Mouse (Mus musculus) CD4-positive, CD25-positive, alpha-beta regulatory T cell, adult 2 months (primary cell): ENCODE results near the gene Muc13.

ENCODE experiments used
- DNase-seq: peaks from one replicate; pipeline ENCODE4 v3.0.0-alpha.2; 2012; ENCODE audit warnings: low read depth, low spot score

Gene Muc13

DNA sequence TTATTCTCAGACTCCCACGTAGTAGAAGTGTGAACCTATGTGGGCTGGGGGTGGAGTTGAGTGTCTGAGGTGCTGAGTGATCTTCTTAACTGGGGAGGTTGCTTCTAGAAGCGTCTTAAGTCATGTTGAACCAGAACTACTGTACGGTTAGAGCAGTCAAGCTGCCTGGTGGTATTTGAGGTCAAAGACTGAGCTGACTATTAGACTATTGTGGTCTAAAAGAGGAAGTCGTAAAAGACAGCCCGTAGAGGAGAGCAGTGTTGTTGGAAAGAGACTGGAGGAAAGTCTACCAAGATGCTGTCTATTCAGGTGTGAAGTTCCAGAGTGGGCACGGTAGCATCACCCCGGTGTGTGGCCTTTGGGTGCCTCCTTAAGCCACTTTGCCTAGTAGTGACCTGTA, 24.0 kb upstream of the Muc13 start:
- peak; percentile 74 for DNase-seq

DNA sequence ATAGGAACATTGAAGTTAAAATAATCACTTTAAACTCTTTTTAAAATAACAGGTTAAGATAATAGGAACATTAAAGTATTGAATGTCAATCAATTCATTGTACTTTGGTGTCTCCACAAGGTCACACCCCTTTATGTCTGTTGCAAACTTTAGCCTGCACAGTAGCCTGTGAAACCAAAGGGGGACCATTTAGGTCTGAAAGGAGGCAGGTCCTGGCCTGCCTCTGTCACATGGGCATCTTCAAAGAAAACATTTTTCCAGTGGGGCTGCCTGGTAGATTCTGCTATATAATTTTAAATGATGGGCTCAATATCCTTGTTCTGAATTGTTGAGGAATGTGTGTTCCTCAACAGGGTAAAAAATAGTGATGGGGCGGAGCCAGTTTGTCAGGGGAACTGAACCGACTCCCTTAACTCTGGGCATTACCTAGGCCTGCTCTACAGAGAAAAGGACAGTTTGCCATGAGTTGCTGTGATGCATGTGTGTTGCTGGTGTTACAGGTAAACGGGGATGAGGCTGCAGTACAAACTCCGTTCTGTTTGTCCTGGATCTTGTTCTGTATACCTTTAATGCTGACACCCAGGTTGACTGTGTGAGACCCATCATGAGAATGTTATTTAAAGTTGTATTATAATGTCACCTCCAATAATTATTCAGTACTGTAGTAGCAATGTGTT, 22.9 kb upstream of the Muc13 start:
- no peak for DNase-seq

DNA sequence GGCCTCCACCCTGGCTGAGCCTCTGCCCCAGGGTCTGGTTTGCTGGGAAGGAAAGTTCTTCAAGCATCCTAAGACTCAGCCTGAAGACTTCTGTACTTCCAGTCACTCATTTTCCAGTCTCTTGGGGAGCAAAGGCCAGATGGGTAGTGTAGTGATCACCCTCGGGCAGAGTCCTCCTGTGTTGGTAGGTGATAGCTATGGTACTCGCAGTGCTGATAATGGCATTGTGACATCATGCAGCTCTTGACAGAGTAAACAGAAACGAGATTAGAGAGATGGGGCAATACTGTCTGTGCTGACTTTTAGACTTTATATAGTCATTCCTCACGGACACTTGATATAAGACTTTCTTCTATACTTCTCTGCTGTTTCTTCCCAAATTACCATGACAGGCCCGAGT, 21.0 kb upstream of the Muc13 start:
- no peak for DNase-seq

DNA sequence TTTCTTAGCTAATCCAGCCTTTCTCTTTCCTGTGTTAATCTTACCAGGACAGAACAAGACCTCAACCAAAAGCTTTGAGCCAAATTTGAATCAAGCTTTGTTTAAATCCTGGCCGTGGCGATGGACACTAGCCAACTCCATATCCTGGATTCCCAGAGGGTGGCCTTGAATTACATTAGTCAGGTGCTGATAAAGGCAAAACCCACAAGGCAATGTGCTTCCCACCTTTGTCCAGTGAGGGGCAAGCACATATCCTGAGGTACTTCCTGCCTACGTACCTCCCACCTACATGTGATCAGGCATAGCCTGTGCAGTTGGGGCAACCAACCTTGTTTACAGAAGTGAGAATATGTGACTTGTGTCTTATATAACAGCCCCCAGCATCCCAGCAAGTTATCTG, 18.9 kb upstream of the Muc13 start:
- no peak for DNase-seq

DNA sequence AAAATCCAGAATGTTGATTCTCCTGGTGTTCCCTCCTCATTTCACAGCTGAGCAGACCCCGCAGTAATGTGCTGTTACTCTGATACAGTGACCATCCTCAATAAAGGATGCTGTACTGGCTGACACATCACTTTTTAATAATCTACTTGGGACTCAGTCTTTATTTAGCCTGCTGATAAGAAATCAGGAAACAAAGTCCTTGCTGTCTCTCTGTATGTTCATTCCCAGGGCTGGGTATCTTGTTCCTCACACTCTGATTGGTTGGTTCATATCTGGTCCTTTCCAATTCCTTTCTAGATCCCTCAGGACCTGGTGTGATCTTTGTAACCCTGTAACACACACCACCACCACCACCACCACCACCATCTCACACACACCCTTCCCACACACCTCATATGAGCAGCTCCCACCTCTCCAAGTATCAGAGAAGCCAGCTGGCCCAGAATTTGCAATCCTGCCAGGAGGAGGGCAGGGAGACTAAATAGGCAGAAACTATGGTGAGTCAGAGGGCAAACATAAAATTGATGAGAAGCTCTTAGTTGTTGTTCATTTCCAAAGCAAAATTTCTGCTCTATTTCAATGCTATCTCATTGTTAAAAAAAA, 18.0 kb upstream of the Muc13 start:
- no peak for DNase-seq

DNA sequence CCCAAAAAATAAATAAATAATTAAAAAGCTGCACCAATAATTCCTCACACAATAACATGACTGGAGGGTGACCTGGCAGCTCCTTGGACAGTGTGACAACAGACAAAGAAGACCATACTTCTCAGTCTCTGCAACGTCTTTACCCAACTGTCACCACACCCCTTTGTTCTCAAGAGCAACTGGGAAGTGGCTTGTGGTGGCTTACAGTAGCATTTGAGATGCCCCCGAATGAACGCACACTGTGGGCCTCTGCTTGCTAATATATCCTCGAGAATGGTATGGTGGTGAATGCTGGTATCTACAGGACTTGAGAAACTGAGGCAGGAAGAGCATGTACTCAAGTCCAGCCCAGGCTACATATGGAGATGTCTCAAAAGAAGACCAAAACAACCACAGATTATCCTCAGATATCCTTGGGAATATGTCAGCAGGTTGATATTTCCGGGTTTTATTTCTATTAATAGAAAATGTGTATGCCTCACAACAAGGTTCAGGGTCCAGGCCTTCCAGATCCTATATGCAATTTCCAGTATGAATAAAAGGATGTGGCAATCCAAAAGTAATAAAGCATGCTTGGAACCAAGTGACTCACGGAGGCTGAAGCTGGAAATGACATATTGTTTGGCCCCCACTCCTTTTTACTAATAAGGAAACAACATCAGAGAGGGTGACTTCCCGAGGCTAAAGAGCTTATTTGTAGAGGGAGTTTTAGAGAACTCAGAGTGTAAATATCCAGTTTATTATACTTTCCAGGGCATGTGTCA, 16.9 kb upstream of the Muc13 start:
- DNase-seq, result no peak

DNA sequence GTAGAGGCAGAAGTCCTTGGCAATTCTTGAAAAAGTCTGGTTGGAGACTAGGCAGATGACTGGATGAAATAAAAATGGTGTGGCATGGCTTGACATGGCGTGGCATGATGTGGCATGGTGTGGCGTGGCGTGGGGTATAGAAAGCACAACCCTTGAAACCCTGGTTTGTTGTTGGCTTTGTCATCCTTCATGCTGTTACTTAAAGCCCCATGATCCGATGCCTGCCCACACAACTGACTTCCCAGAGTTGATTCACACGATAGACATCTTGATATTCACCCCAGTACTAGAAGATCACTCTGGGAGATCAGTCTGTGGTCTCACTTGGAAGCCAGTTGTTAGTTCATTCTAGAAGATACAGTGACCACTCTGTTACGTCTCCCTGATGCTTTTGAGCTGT, 16.2 kb upstream of the Muc13 start:
- DNase-seq, result no peak

DNA sequence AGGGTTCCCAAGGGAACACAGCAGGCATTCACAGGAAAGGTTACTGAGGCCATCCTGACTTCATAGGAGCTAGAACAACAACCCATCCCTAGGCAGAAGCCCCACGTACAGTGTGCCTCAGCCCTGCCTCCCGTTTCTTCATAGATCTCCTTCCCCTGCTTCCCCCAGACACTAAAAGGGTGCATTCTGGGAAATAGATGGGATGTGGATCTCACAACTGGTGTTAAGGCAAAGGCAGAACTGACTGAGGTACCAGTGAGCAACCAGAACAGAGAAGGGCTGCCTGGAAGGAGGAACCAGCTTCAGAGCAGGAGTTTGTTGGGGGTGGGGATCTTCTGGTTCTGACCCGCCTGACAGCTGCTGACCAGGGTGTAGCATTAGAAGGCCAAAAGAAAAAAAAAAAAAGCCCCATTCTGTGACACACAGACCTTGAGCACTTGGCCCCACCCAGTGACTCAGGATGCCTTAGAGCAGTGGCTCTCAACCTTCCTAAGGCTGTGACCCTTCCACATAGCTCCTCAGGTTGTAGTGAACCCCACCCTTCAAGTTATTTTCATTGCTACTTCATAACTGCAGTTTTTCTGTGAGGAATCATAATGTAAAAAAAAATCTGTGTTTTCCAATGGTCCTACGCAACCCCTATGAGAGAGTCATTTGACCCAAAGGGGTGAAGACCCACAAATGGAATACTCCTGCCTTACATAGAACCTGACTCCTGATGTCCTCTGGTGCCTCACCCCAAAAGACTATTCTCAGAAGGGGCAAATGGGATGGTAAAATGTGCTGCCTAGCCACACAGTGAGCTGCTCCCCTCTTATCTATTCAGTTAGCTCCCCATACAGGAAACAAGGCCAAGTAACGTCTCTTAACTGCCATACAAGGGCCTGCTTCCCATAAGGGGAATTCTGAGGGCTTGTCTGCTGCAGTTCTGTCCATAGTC, 11.8 kb upstream of the Muc13 start:
- no peak for DNase-seq

DNA sequence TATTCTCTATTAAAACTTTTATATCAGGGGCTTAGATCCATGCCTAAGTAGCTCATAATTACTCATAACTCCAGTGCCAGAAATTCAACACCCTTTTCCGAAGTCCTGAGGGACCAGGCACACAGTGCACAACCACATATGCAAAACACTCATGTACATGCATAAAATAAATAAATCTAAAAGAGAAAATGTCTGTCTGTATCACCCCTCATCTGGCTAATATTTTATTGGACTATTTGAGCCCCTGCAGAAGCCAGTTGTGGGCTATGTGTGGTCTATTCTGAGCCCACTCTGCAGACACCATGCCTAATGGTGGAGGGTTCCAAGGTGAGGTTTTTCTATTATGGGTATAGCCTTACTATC, 11.1 kb upstream of the Muc13 start:
- no peak for DNase-seq

DNA sequence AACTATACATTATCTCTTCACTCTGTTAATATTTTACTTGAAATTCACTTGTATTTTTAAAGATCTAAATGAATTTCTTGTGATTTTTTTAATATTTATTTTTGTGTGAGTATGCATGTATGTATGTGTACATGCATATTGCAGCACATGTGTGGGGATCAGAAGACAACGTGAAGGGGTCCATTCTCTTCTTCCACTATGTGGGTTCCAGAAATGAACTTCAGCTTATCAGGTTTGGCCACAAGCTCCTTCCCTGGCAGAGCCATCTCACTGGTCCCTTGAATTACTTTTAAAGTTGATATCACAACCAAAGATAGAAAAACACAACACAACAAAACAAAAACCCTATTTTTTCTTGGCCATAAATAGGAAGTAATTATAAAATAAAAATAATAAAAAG, 9.3 kb upstream of the Muc13 start:
- no peak for DNase-seq

DNA sequence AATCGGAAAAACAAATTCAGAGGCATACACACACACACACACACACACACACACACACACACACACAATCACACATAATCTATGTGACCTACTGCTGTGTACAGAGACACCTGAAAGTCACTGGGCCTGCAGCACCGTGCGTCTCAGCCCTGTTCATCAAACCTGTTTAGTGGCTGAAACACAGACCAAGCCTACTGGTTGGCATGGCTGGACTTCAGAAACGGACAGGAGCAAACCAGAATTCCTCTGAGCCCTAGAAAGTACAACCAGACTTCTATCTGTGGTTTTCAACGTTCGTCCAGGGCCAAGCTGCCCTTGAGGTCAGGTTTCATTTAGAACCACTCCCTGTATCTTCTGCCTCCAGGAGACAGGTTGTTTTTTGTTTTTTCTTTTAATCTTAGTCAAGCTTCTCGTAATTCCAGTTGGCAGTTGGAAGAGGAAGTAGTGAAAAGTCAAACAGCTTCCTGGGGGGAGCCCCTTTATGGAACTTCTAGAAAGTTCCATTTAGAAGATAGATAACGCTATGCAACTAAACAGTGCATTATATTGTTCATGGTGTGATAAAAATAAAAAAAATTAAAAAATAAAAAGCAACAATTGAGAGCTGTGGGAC, 8.6 kb upstream of the Muc13 start:
- DNase-seq, result peak; percentile 34

DNA sequence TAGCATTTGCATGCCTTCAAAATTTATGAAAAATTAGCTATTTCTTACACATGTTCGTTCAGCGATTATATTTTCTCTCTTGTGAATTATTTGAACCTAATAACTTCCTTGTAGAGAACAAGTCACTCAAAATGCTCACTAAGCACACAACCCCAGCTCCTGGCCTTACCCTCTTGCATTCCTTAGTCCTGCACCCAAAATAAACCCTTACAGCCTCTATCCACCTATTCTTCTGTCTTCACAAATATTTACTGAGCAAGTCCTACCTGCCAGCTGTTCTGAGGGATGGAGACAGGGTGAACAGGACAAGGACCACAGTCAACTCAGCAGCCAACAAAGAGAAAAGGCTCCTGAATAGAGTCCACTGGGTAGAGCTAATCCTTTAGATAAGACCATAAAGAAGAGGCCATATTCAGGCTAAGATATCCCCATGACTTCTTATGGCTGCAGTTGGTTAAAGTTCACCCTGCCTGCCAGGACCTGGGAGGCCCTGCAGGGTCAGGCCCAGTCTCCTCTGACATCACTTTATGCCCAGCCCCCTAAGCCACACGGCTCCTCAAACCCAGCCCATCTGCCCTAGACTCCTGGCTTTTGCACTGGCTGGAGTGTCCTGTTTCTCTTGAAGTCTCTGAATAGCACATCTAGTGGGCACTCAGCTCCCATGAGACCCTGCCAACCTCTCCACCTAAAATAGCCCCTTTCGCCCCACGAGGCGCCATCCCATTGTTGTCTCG, 7.0 kb upstream of the Muc13 start:
- DNase-seq, result no peak

DNA sequence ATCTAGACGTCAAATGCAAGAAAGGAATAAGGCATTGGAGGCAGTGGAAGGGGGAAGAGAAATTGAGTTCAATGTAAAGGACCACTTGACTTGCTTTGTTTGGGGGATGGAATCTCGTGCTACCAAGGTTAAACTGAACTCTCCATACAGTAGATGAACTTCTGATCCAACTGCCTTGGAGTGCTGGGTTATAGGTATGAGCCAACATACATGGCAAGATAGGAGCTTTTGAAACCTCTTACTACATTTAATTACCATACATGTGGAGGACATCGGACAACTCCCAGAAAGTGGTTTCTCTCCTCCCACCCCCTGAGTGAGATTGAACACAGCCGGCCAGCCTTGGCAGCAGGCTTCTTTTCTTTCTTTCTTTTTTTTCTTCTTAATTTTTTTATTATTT, 1.3 kb downstream of the Muc13 start:
- DNase-seq, result no peak

DNA sequence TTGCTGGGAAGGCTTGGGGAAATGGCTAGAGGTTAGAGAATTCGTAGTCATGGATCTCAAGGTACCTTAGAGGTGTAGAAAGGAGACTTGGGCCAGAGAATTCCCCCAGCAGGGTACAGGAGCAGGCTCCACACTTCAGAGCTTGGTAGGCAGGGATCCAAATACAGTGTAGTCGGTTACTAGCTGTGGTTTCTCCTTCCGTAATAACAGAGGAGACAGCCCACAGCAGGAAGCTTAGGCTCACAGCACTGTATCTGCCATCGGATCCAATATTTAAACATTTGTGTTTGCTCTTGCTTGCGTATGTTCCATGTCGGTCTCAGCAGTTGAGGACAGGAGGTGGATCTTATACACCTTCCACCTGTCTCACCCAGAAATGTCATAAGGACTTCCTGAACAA, 2.0 kb downstream of the Muc13 start:
- DNase-seq, result peak; percentile 10

DNA sequence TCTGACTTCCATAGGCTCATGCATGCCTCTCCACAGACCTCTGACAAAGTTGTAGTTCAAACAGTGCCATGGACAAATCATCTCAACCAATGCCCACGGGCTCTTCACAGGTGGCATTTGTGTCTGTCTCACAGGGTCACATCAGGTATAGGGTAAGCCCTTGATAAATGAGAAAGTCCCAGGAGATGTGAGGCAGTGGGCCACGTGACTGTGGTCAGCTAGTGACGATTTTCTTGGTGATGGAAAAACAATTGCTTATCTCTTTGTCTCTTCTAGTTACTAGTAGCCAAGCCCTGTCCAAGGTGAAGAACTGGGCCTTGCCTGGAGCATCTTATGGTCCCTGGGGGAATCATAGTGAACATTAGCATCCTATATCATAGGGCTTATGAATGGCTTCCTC, 2.9 kb downstream of the Muc13 start:
- DNase-seq, result peak; percentile 16

DNA sequence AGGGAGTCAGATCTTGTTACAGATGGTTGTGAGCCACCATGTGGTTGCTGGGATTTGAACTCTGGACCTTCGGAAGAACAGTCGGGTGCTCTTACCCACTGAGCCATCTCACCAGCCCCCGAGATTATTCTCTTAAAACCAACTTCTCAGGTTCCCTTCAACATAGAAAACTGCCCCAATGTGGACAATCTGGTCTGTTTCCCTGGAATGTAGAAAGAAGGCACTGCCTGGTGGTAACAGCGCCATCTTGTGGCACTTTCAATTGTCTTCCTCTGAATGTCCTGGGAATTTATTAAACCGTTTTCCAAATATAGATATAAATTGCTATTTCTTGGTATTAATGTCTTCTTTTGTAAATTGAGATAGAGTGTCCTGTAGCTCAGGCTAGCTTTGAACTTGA, 4.0 kb downstream of the Muc13 start:
- peak; percentile 74 for DNase-seq

DNA sequence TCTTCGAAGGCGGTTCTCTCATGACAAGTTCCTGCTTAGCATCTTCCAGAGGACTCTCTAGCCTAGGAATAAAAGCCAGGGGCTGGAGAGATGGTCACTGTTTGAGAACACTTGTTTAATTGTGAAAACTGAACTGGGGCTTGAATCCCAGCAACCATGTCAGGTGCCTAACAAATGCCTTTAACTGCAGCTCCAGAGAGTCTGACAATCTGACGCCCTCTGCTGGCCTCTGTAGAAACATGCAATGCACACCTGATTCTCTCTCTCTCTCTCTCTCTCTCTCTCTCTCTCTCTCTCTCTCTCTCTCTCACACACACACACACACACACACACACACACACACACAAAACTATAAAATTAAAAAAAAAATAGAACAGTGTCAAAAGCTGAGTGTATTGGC, 16.2 kb downstream of the Muc13 start:
- peak; percentile 66 for DNase-seq

DNA sequence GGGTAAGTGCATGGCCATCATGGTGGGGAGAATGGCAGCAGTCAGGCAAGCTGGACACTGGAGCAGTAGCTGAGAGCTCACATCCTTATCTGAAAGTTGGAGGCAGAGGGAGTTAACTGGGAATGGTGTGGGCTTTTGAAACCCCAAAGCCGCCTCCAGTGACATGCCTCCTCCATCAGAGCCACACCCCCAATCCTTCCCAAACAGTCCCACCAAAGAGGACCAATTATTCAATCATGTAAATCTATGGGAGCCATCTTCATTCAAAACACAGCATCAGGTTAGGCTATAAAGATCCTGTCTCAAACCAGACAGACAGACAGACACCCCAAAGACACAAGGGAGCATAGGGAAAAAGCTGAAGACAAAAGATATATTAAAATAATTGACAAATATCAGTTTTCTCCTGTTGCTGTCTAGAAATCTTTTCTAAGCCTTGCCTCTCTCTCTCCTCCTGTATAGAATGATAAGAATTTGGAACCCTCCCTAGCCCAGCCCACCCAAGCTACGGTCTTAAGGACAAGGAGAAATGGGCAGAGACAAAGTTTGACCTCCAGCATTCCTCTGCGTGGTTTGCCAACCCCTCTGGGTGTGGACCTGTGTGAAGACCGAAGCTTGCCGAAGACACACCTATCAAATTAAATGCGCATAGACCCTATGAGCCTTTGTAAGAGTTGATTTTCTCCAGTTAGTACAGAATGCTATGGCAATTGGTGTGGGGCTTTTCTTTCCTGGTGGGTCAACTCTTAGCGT, 24.8 kb downstream of the Muc13 start:
- DNase-seq, result no peak

DNA sequence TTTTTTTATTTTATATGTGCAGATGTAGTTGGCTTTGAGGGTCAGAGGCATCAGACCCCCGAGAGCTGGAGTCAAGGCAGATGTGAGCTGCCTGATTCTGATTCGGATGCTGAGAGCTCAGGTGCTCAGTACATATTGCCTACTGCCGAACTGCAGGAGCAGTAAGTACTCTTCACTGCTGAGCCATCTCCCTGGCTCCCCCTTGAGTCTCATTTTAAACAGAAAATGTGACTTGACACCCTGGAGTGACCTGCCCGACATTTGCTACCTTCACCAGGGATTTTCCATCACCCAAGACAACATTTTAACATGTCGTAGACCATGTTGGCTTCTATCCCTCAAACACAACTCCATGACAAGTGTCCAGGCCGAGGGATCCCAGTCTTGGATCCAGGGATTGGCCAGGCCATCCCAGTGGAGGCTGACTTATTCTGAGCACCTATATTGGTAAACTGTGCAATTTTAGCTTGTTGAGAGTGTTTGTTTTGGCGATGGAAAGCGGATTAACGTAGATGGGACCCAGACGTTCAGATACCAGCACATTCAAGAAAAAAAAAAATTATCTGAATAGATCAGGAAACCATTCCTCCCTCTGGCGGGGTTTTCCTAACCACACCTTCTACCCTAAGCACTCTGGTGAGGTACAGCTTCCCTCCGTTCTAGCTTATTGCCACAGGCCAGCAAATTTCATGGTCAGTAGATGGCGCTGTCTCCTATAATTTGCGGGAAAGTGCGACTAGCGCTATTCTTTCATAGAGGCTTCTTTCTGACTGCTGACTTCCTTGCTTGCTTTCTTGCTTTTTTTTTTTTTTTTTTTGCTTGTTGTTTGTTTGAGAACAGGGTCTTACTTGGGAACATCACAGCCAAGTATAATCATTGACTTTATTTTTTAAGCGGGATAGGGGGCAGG, 26.7 kb downstream of the Muc13 start:
- DNase-seq, result peak; percentile 89
